Mouse (Mus musculus) midbrain, embryonic 16.5 days (tissue): Measurements from ENCODE around the gene Aak1. TPM values are rescaled to one million over a fixed set of nuclear protein-coding genes. Genes with fewer than 3 reads are reported as not detected.

Source experiments
- ATAC-seq: fragments of 200-750 bp; cut with Nextera tagmentation; 2 replicates; pipeline ENCODE4 v1.8.0; 2017; ENCODE audit warnings: moderate TSS enrichment
- H3K27ac ChIP-seq: fragments of 300-500 bp; sonication (generic); 2 replicates; pipeline ENCODE4 v1.5.1; 2014; ENCODE audit warnings: mild to moderate bottlenecking, low read length, mixed read lengths
- H3K27me3 ChIP-seq: fragments of 300-500 bp; sonication (generic); 2 replicates; pipeline ENCODE4 v1.6.1; 2014; ENCODE audit warnings: low read depth, low read length, mixed read lengths; ENCODE audit not compliant: control insufficient read depth, insufficient read depth
- H3K36me3 ChIP-seq: fragments of 300-500 bp; sonication (generic); 2 replicates; pipeline ENCODE4 v1.6.1; 2014; ENCODE audit warnings: mild to moderate bottlenecking, low read length, moderate library complexity, mixed read lengths; ENCODE audit not compliant: control insufficient read depth, insufficient read depth
- H3K4me1 ChIP-seq: fragments of 300-500 bp; sonication (generic); 2 replicates; pipeline ENCODE4 v1.6.1; 2014; ENCODE audit warnings: mild to moderate bottlenecking, low read length, mixed read lengths; ENCODE audit not compliant: control insufficient read depth, insufficient read depth
- H3K4me2 ChIP-seq: fragments of 300-500 bp; sonication (generic); 2 replicates; pipeline ENCODE4 v1.6.1; 2014; ENCODE audit warnings: mild to moderate bottlenecking, low read length, mixed read lengths
- H3K4me3 ChIP-seq: fragments of 300-500 bp; sonication (generic); 2 replicates; pipeline ENCODE4 v1.5.1; 2014; ENCODE audit warnings: low read depth, mild to moderate bottlenecking, low read length, moderate library complexity, mixed read lengths
- H3K9ac ChIP-seq: fragments of 300-500 bp; sonication (generic); 2 replicates; pipeline ENCODE4 v1.6.1; 2014; ENCODE audit warnings: low read depth, low read length, mixed read lengths
- H3K9me3 ChIP-seq: fragments of 300-500 bp; sonication (generic); replicated peaks from 2 replicates; pipeline ENCODE4 v1.6.1; 2014; ENCODE audit warnings: mild to moderate bottlenecking, low read length, mixed read lengths; ENCODE audit not compliant: control insufficient read depth, poor library complexity, severe bottlenecking
- WGBS: fragments of 180-500 bp; shearing (Covaris S2); extraction: QIAGEN DNeasy Blood & Tissue Kit; methylation state at CpG from one replicate; pipeline ENCODE4 v1.1.7; 2014; 5-methylcytosine and 5-hydroxymethylcytosine counted together
- polyA plus RNA-seq: library from polyadenylated mRNA; unstranded; fragments of >200 nt; fragmentation: Nextera tagmentation; extraction: Ambion mirVana; gene quantifications from 2 replicates; pipeline ENCODE4 v1.2.1, GENCODE M21; 2015

The Aak1 gene
- polyA plus RNA-seq, 1 experiment from 2014 or later, result 44.6 TPM

DNA sequence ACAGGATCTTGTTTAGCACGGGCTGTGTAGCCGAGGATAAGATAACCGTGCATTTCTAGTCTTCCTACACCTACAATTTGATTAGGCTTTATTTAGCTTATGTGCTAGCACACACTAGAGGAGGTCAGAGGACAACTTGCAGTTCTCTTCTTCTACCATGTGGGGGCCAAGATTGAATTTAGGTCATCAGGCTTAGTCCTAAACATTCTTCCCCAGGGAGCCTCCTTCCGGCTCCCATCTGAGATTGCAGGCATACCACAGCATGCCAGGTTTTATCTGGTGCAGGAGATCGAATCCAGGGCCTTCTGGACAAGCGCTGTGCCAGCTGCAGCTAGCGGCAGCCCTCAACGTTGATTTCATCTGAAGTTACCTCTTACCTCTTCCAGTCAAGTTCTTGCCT, 32.7 kb upstream of the Aak1 start:
- Histone ChIP-seq H3K9me3 (no peaks in the 10 kb centered on the region), H3K27me3 (no peaks in the 10 kb centered on the region), H3K36me3 (no peaks in the 10 kb centered on the region), H3K27ac (no peak overlapping the region), H3K4me1 (no peaks in the 10 kb centered on the region; the same call in 1 of the 2 replicates), H3K4me3 (no peak overlapping the region), H3K9ac (no peak overlapping the region), H3K4me2 (no peak overlapping the region)
- no peak for ATAC-seq
- 19% methylated on average over 8 of the region's 8 CpGs for WGBS

DNA sequence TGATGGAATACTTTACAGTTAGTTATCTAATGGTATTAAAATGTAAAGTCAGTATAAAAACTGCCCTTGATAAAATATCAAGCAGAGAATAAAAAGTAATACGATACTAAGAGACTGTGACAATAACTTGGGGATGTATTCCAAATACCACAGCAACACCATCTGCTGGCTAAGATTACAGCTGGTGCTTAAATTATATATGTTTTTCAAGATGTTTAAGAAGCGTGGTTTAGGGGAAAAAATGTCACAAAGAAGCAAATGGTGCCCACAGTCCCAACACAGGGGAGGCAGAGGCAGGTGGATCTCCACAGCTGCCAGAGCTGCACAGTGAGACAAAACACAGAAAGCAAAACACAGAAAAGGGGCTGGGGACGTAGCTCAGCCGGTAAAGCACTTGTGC, 30.4 kb upstream of the Aak1 start:
- WGBS, result 82% methylated on average over 4 of the region's 4 CpGs
- ATAC-seq, result no peak
- H3K4me3 ChIP-seq, result no peak overlapping the region

GRCm38 (mm10) chr6:86819926-86820325, 29.4 kb upstream of the Aak1 start:
- no peaks in the 10 kb centered on the region for H3K27me3 ChIP-seq
- no peak overlapping the region for H3K9ac ChIP-seq
- H3K4me3 ChIP-seq, result no peak overlapping the region
- H3K9me3 ChIP-seq, result no peaks in the 10 kb centered on the region
- ATAC-seq, result no peak
- WGBS, result 85% methylated on average over 5 of the region's 5 CpGs
- no peak overlapping the region for H3K27ac ChIP-seq
- no peak overlapping the region for H3K4me2 ChIP-seq
- no peaks in the 10 kb centered on the region; the same call in 1 of the 2 replicates for H3K4me1 ChIP-seq
- no peaks in the 10 kb centered on the region for H3K36me3 ChIP-seq

More for the DNA sequence above, 30.4 kb upstream of the Aak1 start:
- Histone ChIP-seq H3K9ac (no peak overlapping the region), H3K9me3 (no peaks in the 10 kb centered on the region), H3K4me1 (no peaks in the 10 kb centered on the region; the same call in 1 of the 2 replicates), H3K4me2 (no peak overlapping the region), H3K27ac (no peak overlapping the region), H3K36me3 (no peaks in the 10 kb centered on the region), H3K27me3 (no peaks in the 10 kb centered on the region)

DNA sequence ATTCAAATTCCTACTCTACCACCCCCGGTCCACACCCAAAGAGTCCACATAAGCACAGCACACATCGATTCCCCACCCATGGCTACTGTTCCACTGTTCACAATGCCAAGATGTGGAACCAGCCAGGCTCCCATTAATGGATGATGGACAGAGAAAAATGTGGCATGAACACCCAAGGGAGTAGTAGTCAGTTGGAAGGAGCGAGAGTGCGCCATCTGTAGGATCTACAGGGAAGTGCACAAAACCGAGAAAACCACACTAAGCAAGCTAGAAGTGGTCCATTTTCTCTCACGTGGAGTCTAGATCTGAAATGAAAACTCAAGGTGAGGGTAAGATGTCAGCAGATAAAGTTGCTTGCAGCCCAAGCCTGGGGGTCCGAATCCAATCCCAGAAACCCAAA, 28.6 kb upstream of the Aak1 start:
- no peak for ATAC-seq
- Histone ChIP-seq H3K36me3 (no peaks in the 10 kb centered on the region), H3K4me2 (no peak overlapping the region), H3K9me3 (no peaks in the 10 kb centered on the region), H3K4me1 (no peaks in the 10 kb centered on the region; the same call in 1 of the 2 replicates), H3K27me3 (no peaks in the 10 kb centered on the region), H3K4me3 (no peak overlapping the region), H3K9ac (no peak overlapping the region), H3K27ac (no peak overlapping the region)
- 63% methylated on average over 7 of the region's 7 CpGs for WGBS

GRCm38 (mm10) chr6:86822285-86823050, 26.8 kb upstream of the Aak1 start:
- Histone ChIP-seq H3K4me2 (peak overlapping the region; percentile 49), H3K4me3 (peak overlapping the region; percentile 25), H3K9me3 (no peaks in the 10 kb centered on the region), H3K36me3 (no peaks in the 10 kb centered on the region), H3K4me1 (no peaks in the 10 kb centered on the region; the same call in 1 of the 2 replicates), H3K27me3 (no peaks in the 10 kb centered on the region), H3K9ac (peak overlapping the region; percentile 40; the same call in 1 of the 2 replicates), H3K27ac (peak overlapping the region; percentile 1; the same call in 1 of the 2 replicates)
- WGBS, result 3% methylated on average over 19 of the region's 19 CpGs
- peak; percentile 36; the same call in 1 of the 2 replicates for ATAC-seq

GRCm38 (mm10) chr6:86823051-86823431, 26.3 kb upstream of the Aak1 start:
- peak overlapping the region; percentile 25; the same call in 1 of the 2 replicates for H3K4me3 ChIP-seq
- H3K4me2 ChIP-seq, result peak overlapping the region; percentile 49
- no peaks in the 10 kb centered on the region for H3K36me3 ChIP-seq
- H3K9me3 ChIP-seq, result no peaks in the 10 kb centered on the region
- no peak for ATAC-seq
- H3K9ac ChIP-seq, result peak overlapping the region; percentile 40; the same call in 1 of the 2 replicates
- 25% methylated on average over 9 of the region's 9 CpGs for WGBS
- H3K27ac ChIP-seq, result no peak overlapping the region
- no peaks in the 10 kb centered on the region for H3K27me3 ChIP-seq
- no peaks in the 10 kb centered on the region; the same call in 1 of the 2 replicates for H3K4me1 ChIP-seq

- ATAC-seq, result no peak
- WGBS, result 43% methylated on average over 10 of the region's 10 CpGs
- H3K4me3 ChIP-seq, result no peak overlapping the region
Measured at GRCm38 (mm10) chr6:86823824-86824223, 25.5 kb upstream of the Aak1 start.

GRCm38 (mm10) chr6:86824401-86824800, 24.9 kb upstream of the Aak1 start:
- Histone ChIP-seq H3K4me3 (no peak overlapping the region), H3K4me1 (no peaks in the 10 kb centered on the region; the same call in 1 of the 2 replicates), H3K9ac (no peak overlapping the region), H3K9me3 (no peaks in the 10 kb centered on the region), H3K36me3 (no peaks in the 10 kb centered on the region), H3K27ac (no peak overlapping the region), H3K27me3 (no peaks in the 10 kb centered on the region), H3K4me2 (no peak overlapping the region)
- ATAC-seq, result no peak
- WGBS, result 85% methylated on average over 7 of the region's 7 CpGs

More at GRCm38 (mm10) chr6:86823824-86824223, 25.5 kb upstream of the Aak1 start:
- Histone ChIP-seq H3K36me3 (no peaks in the 10 kb centered on the region), H3K27me3 (no peaks in the 10 kb centered on the region), H3K4me1 (no peaks in the 10 kb centered on the region; the same call in 1 of the 2 replicates), H3K27ac (no peak overlapping the region), H3K9ac (no peak overlapping the region), H3K4me2 (no peak overlapping the region), H3K9me3 (no peaks in the 10 kb centered on the region)

DNA sequence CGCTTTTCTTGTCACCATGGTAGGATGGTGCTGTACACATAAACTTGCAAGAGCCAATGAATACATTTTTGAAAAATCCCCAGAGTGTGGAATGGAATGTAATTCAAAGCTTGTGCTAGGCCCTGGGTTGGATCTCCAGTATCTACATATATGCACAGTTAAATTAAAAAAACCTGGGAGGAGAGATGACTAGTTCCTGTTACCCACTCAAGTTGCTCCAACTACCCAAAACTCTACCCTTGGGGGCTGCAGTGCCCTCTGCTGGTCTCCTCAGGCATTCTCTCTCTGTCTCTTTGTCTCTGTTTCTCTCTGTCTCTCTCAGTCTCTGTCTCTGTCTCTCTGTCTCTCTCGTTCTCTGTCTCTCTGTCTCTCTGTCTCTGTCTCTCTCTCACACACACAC, 21.9 kb upstream of the Aak1 start:
- no peaks in the 10 kb centered on the region for H3K4me1 ChIP-seq
- H3K36me3 ChIP-seq, result no peaks in the 10 kb centered on the region
- no peak overlapping the region for H3K27ac ChIP-seq
- H3K4me2 ChIP-seq, result no peak overlapping the region
- H3K4me3 ChIP-seq, result no peak overlapping the region
- H3K27me3 ChIP-seq, result no peaks in the 10 kb centered on the region
- WGBS, result 91% methylated on average over 2 of the region's 2 CpGs
- no peaks in the 10 kb centered on the region for H3K9me3 ChIP-seq
- ATAC-seq, result no peak
- no peak overlapping the region for H3K9ac ChIP-seq
